Mouse (Mus musculus) adrenal gland, adult 2 months (tissue): ENCODE data around the gene Rsbn1l. TPM values are rescaled to one million over a fixed set of nuclear protein-coding genes. Genes with fewer than 3 reads are reported as not detected.

Experiments
- DNase-seq: peaks from one replicate; pipeline ENCODE4 v3.0.0; 2021
- long read RNA-seq: library from polyadenylated mRNA; stranded (forward); transcript quantifications from one replicate; pipeline ENCODE4 v2.0.0, GENCODE M21; 2021
- polyA plus RNA-seq: library from polyadenylated mRNA; depleted of rRNA; stranded (reverse); fragments of >200 nt; gene quantifications from 2 replicates; pipeline ENCODE4 v1.2.3, GENCODE M21; 2012; rRNA removed
- total RNA-seq, 2 experiments: library from RNA; stranded (reverse); gene quantifications; 2 replicates each; pipeline ENCODE4 v1.2.3; 2021

Gene Rsbn1l
- total RNA-seq (10 to 100 TPM; 11.7 to 14.6 TPM), polyA plus RNA-seq (4.5 and 4.9 TPM in 2 replicates)
- long read RNA-seq, full-length matches to known transcripts = 2 of 5 reads
- long read RNA-seq, partial matches to known transcripts = 1 of 5 reads
- long read RNA-seq, other reads (novel, unspliced or antisense) = 2 of 5 reads

DNA sequence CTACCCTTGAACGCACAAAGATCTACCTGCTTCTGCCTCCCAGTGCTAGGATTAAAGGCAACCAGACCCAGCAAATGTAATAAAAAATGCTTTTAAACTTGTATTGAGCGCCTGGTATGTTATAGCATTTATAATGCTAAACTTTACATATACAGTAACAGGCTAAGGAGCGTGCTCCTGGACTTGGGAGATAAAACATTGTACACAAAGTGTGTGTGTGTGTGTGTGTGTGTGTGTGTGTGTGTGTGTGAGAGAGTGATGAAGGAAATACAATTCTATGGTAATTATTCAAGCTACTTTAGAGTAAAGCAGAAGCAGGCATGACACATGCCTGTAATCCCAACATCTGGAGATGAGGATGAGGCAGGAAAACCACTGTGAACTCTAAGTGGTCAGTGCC lies at the start of gene Rsbn1l:
TSS of gene Rsbn1l (minus strand) at position 101 of the 400 bp plus-strand sequence.
- no peak for DNase-seq

GRCm38 (mm10) chr5:21002723-21003122 lies 46.5 kb upstream of the Rsbn1l start:
- DNase-seq = no peak

DNA sequence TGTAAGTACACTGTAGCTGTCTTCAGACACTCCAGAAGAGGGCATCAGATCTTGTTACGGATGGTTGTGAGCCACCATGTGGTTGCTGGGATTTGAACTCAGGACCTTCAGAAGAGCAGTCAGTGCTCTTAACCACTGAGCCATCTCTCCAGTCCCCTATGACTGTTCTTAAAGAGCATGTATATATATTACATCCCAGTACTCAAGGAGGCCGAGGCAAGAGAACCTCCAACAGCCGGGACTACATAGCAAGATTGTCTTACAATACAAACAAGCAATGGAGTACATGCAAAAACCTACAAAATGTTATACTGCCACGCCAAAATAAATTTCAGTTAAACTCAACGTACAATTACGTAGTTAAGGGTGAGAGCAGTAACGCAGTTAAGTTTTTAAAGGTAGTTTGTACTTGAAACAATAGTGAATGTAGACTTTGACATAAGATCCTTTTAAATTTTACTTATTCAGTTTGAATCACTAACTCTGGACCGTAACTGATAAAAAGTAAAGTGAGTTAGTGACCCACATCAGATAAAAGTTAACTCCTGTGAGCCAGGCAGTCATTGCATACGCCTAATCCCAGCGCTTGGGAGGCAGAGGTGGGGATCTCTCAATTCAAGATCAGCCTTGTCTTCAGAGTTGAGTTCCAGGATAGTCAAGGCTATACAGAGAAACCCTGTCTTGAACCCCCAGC lies 45.6 kb upstream of the Rsbn1l start:
- no peak for DNase-seq

GRCm38 (mm10) chr5:20998427-20998826 lies 42.2 kb upstream of the Rsbn1l start:
- DNase-seq = no peak

DNA sequence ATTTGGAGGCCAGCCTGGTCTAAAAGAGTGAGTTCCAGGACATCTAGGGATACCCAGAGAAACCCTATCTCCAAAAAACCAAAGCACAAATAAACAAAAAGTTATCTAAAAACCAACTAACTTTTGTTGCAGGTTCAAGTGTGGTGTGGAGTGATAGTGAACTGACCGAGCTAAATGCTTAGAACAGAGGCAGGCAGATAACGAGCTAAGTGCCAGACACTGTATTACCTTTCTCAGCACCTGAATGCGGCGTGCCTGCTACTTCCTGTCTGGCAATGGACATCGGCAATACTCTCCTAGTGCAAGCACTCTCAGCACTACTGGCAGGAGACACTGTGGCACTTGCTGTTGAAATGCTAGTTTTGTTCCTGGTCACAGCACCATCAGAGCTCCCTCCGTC lies 41.4 kb upstream of the Rsbn1l start:
- DNase-seq = no peak

DNA sequence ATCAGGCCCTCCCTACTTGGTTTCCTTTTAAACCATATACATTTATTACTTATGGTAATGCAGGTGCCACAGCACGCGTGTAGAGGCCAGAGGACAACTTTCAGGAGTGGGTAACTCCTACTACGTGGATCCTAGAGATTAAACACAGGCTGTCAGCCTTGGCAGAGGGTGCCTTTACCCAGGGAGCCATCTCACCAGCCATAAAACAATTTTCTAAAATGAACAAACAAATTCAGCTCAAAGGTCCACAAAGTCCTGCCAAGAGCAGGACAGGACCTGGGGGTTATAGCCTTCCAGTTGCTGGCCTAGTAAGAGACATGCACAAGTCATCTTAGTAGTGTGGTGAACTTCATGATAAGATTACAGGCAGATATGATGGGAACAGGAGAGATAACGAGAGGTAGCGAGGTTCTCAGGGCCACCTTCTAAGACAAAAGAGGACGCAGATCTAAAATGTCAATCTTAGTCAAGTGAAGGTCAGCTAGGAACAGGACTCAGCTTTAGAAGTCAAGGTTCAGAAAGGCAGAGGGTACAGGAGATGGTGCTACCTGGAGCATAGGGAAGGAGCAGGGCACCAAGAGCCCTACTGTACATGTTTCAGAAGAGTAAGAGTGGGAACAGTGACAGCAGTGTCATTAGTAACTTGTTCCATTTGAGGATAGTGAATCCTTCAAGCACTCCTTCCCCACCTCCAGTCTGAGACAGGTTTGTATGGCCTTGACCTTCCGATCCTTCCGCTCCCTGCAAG lies 34.0 kb upstream of the Rsbn1l start:
- no peak for DNase-seq

GRCm38 (mm10) chr5:20986271-20986670 lies 30.1 kb upstream of the Rsbn1l start:
- no peak for DNase-seq

- no peak for DNase-seq
These were observed 27.3 kb upstream of the Rsbn1l start for GRCm38 (mm10) chr5:20983505-20983904.

GRCm38 (mm10) chr5:20974690-20975089 lies 18.5 kb upstream of the Rsbn1l start:
- DNase-seq = no peak

GRCm38 (mm10) chr5:20973999-20974398 lies 17.8 kb upstream of the Rsbn1l start:
- no peak for DNase-seq

- no peak for DNase-seq
These were observed 16.9 kb upstream of the Rsbn1l start for GRCm38 (mm10) chr5:20973069-20973468.

DNA sequence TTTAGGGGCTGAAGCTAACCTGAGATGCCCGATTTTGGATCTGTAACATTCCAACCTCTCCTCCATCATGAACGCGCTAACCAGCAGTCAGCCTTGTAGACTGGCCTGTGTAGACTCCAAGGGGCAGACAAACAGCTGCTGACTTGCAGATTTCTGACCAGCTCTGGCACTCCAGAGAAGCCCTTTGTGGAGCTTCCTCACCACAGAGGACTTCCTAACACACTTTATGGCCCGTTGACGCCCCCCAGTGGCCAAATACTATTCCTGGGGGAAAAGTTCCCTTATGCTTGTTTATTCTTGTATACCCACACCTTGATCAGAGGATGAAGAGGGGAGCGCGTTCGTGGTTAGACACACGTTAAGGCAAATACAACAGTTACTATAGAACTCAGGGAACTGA lies 12.8 kb upstream of the Rsbn1l start:
- DNase-seq = peak; percentile 58

GRCm38 (mm10) chr5:20968493-20968892 lies 12.3 kb upstream of the Rsbn1l start:
- DNase-seq = no peak

- no peak for DNase-seq
These were observed 11.7 kb upstream of the Rsbn1l start for GRCm38 (mm10) chr5:20967942-20968341.

- DNase-seq = no peak
These were observed 8.2 kb upstream of the Rsbn1l start for GRCm38 (mm10) chr5:20964446-20964845.

DNA sequence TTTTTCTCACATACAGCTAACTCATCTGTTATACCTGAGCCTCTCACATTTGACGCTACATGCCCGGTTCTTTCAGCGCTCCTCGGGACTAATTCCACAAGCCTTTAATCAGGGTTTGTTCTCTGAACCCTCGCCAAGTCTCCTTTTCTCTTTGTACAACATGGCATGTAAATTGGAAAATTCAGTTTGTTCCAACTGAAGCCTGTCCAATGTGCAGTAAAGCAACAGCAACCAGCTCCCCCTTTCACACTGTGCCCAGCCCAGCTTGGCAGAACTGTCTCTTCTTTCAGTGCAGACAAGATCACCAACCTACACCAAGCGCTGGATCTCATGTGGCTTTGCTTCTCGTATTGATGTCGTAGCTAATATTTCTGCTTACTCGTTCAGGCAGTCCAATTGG lies 7.1 kb upstream of the Rsbn1l start:
- no peak for DNase-seq

DNA sequence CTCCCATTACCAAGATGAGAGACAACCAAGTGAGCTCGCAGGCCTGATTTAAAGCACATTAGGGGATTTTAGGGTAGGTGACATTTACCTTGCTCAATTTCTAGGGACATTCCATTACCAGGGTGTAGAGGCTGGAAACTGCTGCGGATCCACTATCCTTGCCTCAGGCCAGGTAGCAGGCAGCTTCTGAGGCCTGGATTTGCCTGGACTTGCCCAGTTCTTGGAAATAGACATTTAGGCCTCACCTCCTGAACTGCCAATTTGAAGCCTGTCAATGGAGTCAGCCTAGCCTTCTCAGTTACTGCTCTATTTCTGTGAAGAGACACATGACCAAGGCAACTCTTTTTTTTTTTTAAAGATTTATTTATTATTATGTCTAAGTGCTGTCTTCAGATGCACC lies 4.7 kb upstream of the Rsbn1l start:
- no peak for DNase-seq

DNA sequence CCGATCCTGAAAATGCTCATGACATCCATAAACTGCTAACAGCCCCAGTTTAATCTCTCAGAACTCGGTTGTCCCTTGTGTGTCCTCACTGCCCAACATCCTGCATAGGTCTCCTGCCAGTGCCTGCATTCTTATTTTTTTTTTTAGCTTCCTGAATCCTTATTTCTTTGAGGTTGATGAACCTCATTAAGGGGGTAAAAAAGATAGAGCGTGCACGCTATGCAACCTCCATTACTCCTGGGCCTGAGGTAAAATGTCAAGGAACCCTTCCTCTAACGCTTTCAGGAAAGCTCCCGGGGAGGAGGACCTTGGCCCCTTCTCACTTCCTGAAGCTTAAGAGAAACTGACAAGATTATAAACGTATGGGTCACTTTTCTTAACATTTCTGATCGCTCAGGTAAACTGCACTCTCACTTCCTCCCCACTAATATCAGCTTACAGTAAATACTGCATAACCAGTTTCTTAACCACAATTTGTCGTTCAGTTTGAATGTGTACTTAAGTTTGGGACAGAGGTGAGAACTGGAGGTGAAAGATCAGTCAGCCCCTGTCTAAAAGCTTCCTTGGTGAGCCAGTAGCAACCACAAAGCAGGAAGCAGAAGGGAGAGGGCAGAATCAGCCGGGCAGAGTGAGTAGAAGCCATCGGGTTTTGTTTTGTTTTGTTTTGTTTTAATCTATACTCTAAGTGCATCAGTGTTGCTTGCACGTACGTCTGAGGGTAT lies 923 bp downstream of the Rsbn1l start:
- DNase-seq = no peak

DNA sequence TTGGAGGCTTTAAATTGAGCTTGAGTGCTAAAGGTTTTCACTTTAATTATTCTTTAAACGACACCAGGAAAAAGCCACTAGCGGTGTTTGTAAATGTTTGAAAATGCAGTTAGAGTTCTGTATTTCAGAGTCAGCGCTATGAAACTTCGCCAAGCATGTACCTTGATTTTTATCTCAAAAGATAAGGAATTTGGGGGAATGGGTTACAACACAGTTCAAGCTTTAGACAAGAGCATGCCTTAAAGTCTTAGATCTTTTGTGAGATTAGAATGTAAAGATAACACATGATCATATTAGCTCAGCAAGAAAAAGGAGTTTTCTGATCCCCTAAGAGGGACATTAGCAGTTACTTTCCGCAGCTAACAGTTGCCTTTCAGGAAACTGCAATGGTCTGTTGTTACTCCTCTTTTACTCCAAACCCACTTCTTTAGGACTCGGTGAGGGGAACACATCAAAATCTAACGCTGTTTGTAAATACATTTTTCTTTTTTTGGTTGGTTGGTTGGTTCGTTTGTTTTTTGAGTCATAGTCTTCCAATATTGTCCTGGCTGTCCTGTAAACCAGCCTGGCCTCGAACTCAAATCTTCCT lies 3.8 kb downstream of the Rsbn1l start:
- DNase-seq = no peak

GRCm38 (mm10) chr5:20951666-20952281 lies 4.4 kb downstream of the Rsbn1l start:
- DNase-seq = peak; percentile 99

- DNase-seq = peak; percentile 77
These were observed 5.1 kb downstream of the Rsbn1l start for GRCm38 (mm10) chr5:20950855-20951650.
